Mouse (Mus musculus) liver, adult (tissue): Measurements from ENCODE around the gene Rnf144a.

ENCODE experiments used
- GATA4 ChIP-seq: IDR thresholded peaks from 2 replicates; pipeline ENCODE4 v1.6.1; 2014; ENCODE audit warnings: mild to moderate bottlenecking, low read length; ENCODE audit not compliant: insufficient replicate concordance

The Rnf144a gene

GRCm38 (mm10) chr12:26415104-26415771 is at the start of gene Rnf144a:
Gene Rnf144a (minus strand): TSS chr12:26415254.
- peak; percentile 13; the same call in 1 of the 2 replicates for TF ChIP-seq GATA4

- peak; percentile 75; the same call in 1 of the 2 replicates for TF ChIP-seq GATA4
These were observed 45.0 kb upstream of the Rnf144a start for GRCm38 (mm10) chr12:26460091-26460490.

- no peak for TF ChIP-seq GATA4
These were observed 41.1 kb upstream of the Rnf144a start, which contains the start of gene Rsad2 for GRCm38 (mm10) chr12:26456028-26456698. Gene Rsad2 (minus strand): TSS chr12:26456452.

- TF ChIP-seq GATA4: no peak
These were observed 39.6 kb upstream of the Rnf144a start for GRCm38 (mm10) chr12:26454682-26455081.

- no peak for TF ChIP-seq GATA4
These were observed 37.9 kb upstream of the Rnf144a start for GRCm38 (mm10) chr12:26452951-26453350.

GRCm38 (mm10) chr12:26451150-26451549 is 36.1 kb upstream of the Rnf144a start:
- TF ChIP-seq GATA4: no peak

- TF ChIP-seq GATA4: no peak
These were observed 34.4 kb upstream of the Rnf144a start for GRCm38 (mm10) chr12:26449483-26449882.

GRCm38 (mm10) chr12:26446377-26447045 is 31.5 kb upstream of the Rnf144a start:
- TF ChIP-seq GATA4: no peak

- no peak for TF ChIP-seq GATA4
These were observed 29.5 kb upstream of the Rnf144a start for GRCm38 (mm10) chr12:26444511-26444910.

- no peak for TF ChIP-seq GATA4
These were observed 29.0 kb upstream of the Rnf144a start for GRCm38 (mm10) chr12:26444054-26444453.

GRCm38 (mm10) chr12:26439366-26439765 is 24.3 kb upstream of the Rnf144a start:
- TF ChIP-seq GATA4: no peak

GRCm38 (mm10) chr12:26437950-26438349 is 22.9 kb upstream of the Rnf144a start:
- TF ChIP-seq GATA4: no peak

- peak; percentile 53; the same call in 1 of the 2 replicates for TF ChIP-seq GATA4
These were observed 21.3 kb upstream of the Rnf144a start for GRCm38 (mm10) chr12:26436334-26436733.

- no peak for TF ChIP-seq GATA4
These were observed 9.8 kb upstream of the Rnf144a start for GRCm38 (mm10) chr12:26424841-26425240.

GRCm38 (mm10) chr12:26418322-26418721 is 3.3 kb upstream of the Rnf144a start:
- TF ChIP-seq GATA4: no peak

- no peak for TF ChIP-seq GATA4
These were observed 1.7 kb upstream of the Rnf144a start for GRCm38 (mm10) chr12:26416636-26417295.
